In genomic region chr7:109599998-109600397, GRCm38 (mm10) we compare ENCODE assay signal across 10 mouse cellular contexts.
A peak's percentile ranks its signal among the peaks of the same experiment; 100 is the strongest.
DNase-seq lines count a peak whose midpoint lies in the region; ATAC-seq and TF ChIP-seq lines count a peak whose summit lies in the region.
"Had no signal": no experiment of that assay in that cellular context is flagged by ENCODE, and none has a peak within 500 bp of the region (broad histone marks: within the 10 kb centered on the region; RNA-seq: fewer than 3 reads in every experiment).

No protein-coding gene starts in this region.

- no peak for TF ChIP-seq POLR2A in heart, adult 2 months (IDR thresholded peaks at IDR 0.05; ENCODE audit: insufficient read depth, low read depth, low read length)

- H3K27ac ChIP-seq in heart, adult 2 months: peak overlapping the region; percentile 73
- H3K27ac ChIP-seq in neural tube, embryonic 15.5 days (replicated peaks): peak overlapping the region; percentile 43; the same call in 1 of the 2 replicates
- H3K27ac ChIP-seq in liver, embryonic 14.5 days: peak overlapping the region; percentile 86
- H3K27ac ChIP-seq: midbrain, embryonic 15.5 days had no signal

- no peak overlapping the region; the same call in 1 of the 2 replicates for H3K9ac ChIP-seq in heart, adult 2 months (ENCODE audit: low read depth, low read length)
- no peak overlapping the region for H3K9ac ChIP-seq in neural tube, embryonic 15.5 days (replicated peaks)
- H3K9ac ChIP-seq in liver, embryonic 14.5 days (replicated peaks): peak overlapping the region; percentile 60
- H3K9ac ChIP-seq: midbrain, embryonic 15.5 days had no signal

- no peak for TF ChIP-seq CTCF in heart, adult 2 months (IDR thresholded peaks at IDR 0.05)
- TF ChIP-seq CTCF in liver, embryonic 14.5 days (IDR thresholded peaks at IDR 0.05; ENCODE audit: low read depth): no peak

- H3K79me2 ChIP-seq in heart, adult 2 months (replicated peaks; ENCODE audit: control insufficient read depth, insufficient read depth, low read length): peaks cover 15% of the 10 kb centered on the region

- no peak for ATAC-seq in neural tube, embryonic 15.5 days (ENCODE audit: low FRiP score)
- peak; percentile 38 for ATAC-seq in liver, embryonic 14.5 days (ENCODE audit: insufficient read depth)
- ATAC-seq: midbrain, embryonic 15.5 days had no signal

- TF ChIP-seq EP300 in heart, adult 2 months (IDR thresholded peaks at IDR 0.05; ENCODE audit: insufficient read depth, low read depth, low read length): no peak
- peak; percentile 68 for TF ChIP-seq EP300 in liver, embryonic 14.5 days (IDR thresholded peaks at IDR 0.05; ENCODE audit: low read depth)

- peaks cover 27% of the 10 kb centered on the region for H3K4me1 ChIP-seq in heart, adult 2 months (ENCODE audit: control insufficient read depth, insufficient read depth, low read length)
- 0 out of 2 replicates have a peak, but pooled peaks cover 4% of the 10 kb centered on the region for H3K4me1 ChIP-seq in neural tube, embryonic 15.5 days
- H3K4me1 ChIP-seq in liver, embryonic 14.5 days (replicated peaks; ENCODE audit: control insufficient read depth in 2 of 2, insufficient read depth in 2 of 2, low read length in 1 of 2): peaks cover 61 to 65% of the 10 kb centered on the region in 2 experiments
- H3K4me1 ChIP-seq: midbrain, embryonic 15.5 days had no signal

- H3K27me3 ChIP-seq in heart, adult 2 months (ENCODE audit: control insufficient read depth, insufficient read depth, low read length): no peaks in the 10 kb centered on the region
- H3K27me3 ChIP-seq in neural tube, embryonic 15.5 days (replicated peaks): no peaks in the 10 kb centered on the region
- H3K27me3 ChIP-seq in liver, embryonic 14.5 days (ENCODE audit: control insufficient read depth, insufficient read depth, low read length): no peaks in the 10 kb centered on the region
- H3K27me3 ChIP-seq: midbrain, embryonic 15.5 days had no signal

- no peaks in the 10 kb centered on the region for H3K9me3 ChIP-seq in neural tube, embryonic 15.5 days (replicated peaks)
- H3K9me3 ChIP-seq in liver, embryonic 14.5 days (ENCODE audit: control insufficient read depth, low read length): no peaks in the 10 kb centered on the region
- H3K9me3 ChIP-seq: midbrain, embryonic 15.5 days had no signal

- intact Hi-C loops in heart, adult 2 months (cut with DNase I): no loop called here

- H3K4me3 ChIP-seq in heart, adult 2 months: no peak overlapping the region
- H3K4me3 ChIP-seq in neural tube, embryonic 15.5 days (replicated peaks): no peak overlapping the region
- H3K4me3 ChIP-seq in liver, embryonic 14.5 days (ENCODE audit: insufficient read depth in 1 of 2, low read depth in 2 of 2, low read length in 2 of 2): peak overlapping the region; percentile 25 to 33
- H3K4me3 ChIP-seq: midbrain, embryonic 15.5 days had no signal

- 47% methylated on average over 4 of the region's 4 CpGs for WGBS in heart, adult 2 months
- WGBS in neural tube, embryonic 15.5 days: 94% methylated on average over 4 of the region's 4 CpGs
- 28% methylated on average over 4 of the region's 4 CpGs for whole genome bisulfite sequencing in liver, embryonic 14.5 days (ENCODE audit: insufficient replicate concordance)

- DNase-seq in heart, adult 2 months: no peak
- DNase-seq in heart, postnatal 4 days: no peak
- DNase-seq in neural tube, embryonic 10.5 days (ENCODE audit: extremely low spot score, low spot score): no peak
- peak in 2 of 3 experiments; percentile 49 to 50 for DNase-seq in liver, embryonic 14.5 days (ENCODE audit: low read depth in 3 of 3, low spot score in 3 of 3)
- DNase-seq in testis, postnatal 14 days (ENCODE audit: low spot score): no peak
- no peak for DNase-seq in ovary, postnatal 36 days (ENCODE audit: low spot score)
- DNase-seq in natural killer cell, adult 2 months (ENCODE audit: low spot score in 2 of 2): no peak
- DNase-seq: cerebellum, postnatal 14 days had no signal

- no peak overlapping the region for H3K4me2 ChIP-seq in neural tube, embryonic 15.5 days
- peak overlapping the region; percentile 64 for H3K4me2 ChIP-seq in liver, embryonic 14.5 days (ENCODE audit: low read depth)
- H3K4me2 ChIP-seq: midbrain, embryonic 15.5 days had no signal

- peaks cover 54% of the 10 kb centered on the region for H3K36me3 ChIP-seq in heart, adult 2 months (ENCODE audit: control insufficient read depth, insufficient read depth, low read length)
- H3K36me3 ChIP-seq in neural tube, embryonic 15.5 days: no peaks in the 10 kb centered on the region
- no peaks in the 10 kb centered on the region for H3K36me3 ChIP-seq in liver, embryonic 14.5 days (replicated peaks; ENCODE audit: control insufficient read depth, insufficient read depth, low read depth)
- H3K36me3 ChIP-seq: midbrain, embryonic 15.5 days had no signal

Comparison
In these comparisons a context has a peak if more than half of its experiments do, and no peak if none do; other contexts are left out.
1. DNase-seq: peak in liver, embryonic 14.5 days (2 of 3); none in heart, adult 2 months (0 of 2), heart, postnatal 4 days (single experiment), neural tube, embryonic 10.5 days (single experiment), testis, postnatal 14 days (single experiment), ovary, postnatal 36 days (single experiment) and natural killer cell, adult 2 months (0 of 2).
2. H3K4me3 ChIP-seq: peak in liver, embryonic 14.5 days (2 of 2); none in heart, adult 2 months (single experiment) and neural tube, embryonic 15.5 days (single experiment).
3. Peak in every context shown above with its lines, with median percentiles within 50 percentile points of each other: H3K27ac ChIP-seq.